Mouse (Mus musculus) megakaryocyte, embryonic 14.5 days (primary cell): ENCODE measurements at regions not wholly inside any gene's neighbourhood (a gene's known extent, or its start where the extent isn't known, plus 50 kb on each side); places are given as distances from the start of the nearest gene placed in this dataset.

Source experiments
- FLI1 ChIP-seq: IDR thresholded peaks from 2 replicates; pipeline ENCODE4 v1.6.1; 2012; ENCODE audit warnings: low read length, inconsistent platforms, mixed read lengths
- GATA1 ChIP-seq: IDR thresholded peaks from 3 replicates; pipeline ENCODE4 v1.6.1; 2012; ENCODE audit warnings: mixed read lengths, low read length, inconsistent platforms, borderline replicate concordance

- TF ChIP-seq GATA1 (no peak), FLI1 (no peak)
These were observed 331.5 kb upstream of the Cwc22 start for GRCm38 (mm10) chr2:78277699-78278098.
